Mouse (Mus musculus): ENCODE data around the gene Ube2q1. TPM values are rescaled to one million over a fixed set of nuclear protein-coding genes. Genes with fewer than 3 reads are reported as not detected.

The Ube2q1 gene
- polyA plus RNA-seq, 2 experiments = 24.0 to 47.0 TPM

DNA sequence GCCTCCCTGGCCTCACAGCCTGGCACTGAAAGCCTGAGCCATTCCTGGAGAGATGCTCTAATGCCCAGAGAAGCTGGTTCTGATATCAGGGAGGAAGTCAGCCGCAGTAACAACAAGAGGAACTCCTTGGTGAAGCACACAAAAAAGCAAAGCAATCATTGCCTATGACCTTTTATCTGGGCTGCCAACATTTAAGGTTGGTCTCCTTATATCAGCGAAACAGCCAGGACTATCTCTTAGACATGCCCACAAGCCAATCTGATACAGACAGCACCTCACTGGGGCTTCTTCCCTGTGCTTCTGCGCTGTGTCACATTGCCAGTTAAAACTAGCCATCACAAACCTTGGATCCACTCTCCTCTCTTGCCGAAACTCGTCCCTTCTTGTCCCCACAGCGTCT lies 34.9 kb upstream of the Ube2q1 start:
- no peak overlapping the region for H3K4me3 ChIP-seq (replicated peaks; ENCODE audit: low read length)
- H3K27ac ChIP-seq (replicated peaks; ENCODE audit: low read depth, low read length) = no peak overlapping the region
- H3K4me2 ChIP-seq (replicated peaks; ENCODE audit: low read depth, low read length, severe bottlenecking) = no peak overlapping the region
- ATAC-seq (ENCODE audit: low FRiP score, low read depth) = no peak
- H3K36me3 ChIP-seq (ENCODE audit: control insufficient read depth, insufficient read depth, low read length) = peaks cover 53% of the 10 kb centered on the region
- no peaks in the 10 kb centered on the region for H3K9me3 ChIP-seq (ENCODE audit: control insufficient read depth, low read length)
- 91% methylated on average over 6 of the region's 6 CpGs for WGBS
- no peaks in the 10 kb centered on the region for H3K27me3 ChIP-seq (ENCODE audit: control insufficient read depth, insufficient read depth, low read length)
- H3K4me1 ChIP-seq (ENCODE audit: control insufficient read depth, insufficient read depth, low read length) = no peaks in the 10 kb centered on the region
- H3K9ac ChIP-seq (ENCODE audit: low read depth, low read length, severe bottlenecking) = no peak overlapping the region
- no peak for TF ChIP-seq POLR2A (IDR thresholded peaks at IDR 0.05; ENCODE audit: borderline replicate concordance, extremely low read depth, insufficient read depth, insufficient read length)
- no peak for DNase-seq (ENCODE audit: low spot score)

DNA sequence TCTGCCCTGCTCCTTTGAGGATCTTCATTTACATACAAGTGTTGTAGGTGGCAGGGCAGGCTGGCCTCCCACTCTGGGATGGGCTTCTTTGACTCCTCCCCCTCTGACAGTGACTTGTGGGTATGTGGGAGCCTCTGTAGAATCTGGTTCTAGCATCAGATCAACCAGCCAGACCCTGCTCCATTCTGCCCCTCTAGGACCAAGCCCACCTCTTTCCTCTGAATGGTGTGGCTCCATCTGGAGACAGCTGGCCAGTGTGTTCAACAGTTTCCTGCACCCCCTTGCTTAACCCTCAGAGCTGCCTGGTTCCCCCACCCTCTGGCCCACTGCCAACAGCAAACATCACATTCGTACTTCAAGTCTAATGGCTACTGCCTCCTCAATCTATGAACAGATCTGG lies 21.1 kb upstream of the Ube2q1 start:
- TF ChIP-seq POLR2A (IDR thresholded peaks at IDR 0.05; ENCODE audit: borderline replicate concordance, extremely low read depth, insufficient read depth, insufficient read length) = no peak
- Histone ChIP-seq H3K4me3 (replicated peaks; ENCODE audit: low read length) (no peak overlapping the region), H3K36me3 (ENCODE audit: control insufficient read depth, insufficient read depth, low read length) (peaks cover 39% of the 10 kb centered on the region), H3K9me3 (ENCODE audit: control insufficient read depth, low read length) (no peaks in the 10 kb centered on the region), H3K9ac (ENCODE audit: low read depth, low read length, severe bottlenecking) (no peak overlapping the region), H3K27me3 (ENCODE audit: control insufficient read depth, insufficient read depth, low read length) (no peaks in the 10 kb centered on the region), H3K4me2 (replicated peaks; ENCODE audit: low read depth, low read length, severe bottlenecking) (no peak overlapping the region), H3K27ac (replicated peaks; ENCODE audit: low read depth, low read length) (no peak overlapping the region), H3K4me1 (ENCODE audit: control insufficient read depth, insufficient read depth, low read length) (no peaks in the 10 kb centered on the region)
- 44% methylated on average over 1 of the region's 1 CpGs for WGBS
- no peak for DNase-seq (ENCODE audit: low spot score)
- no peak for ATAC-seq (ENCODE audit: low FRiP score, low read depth)

DNA sequence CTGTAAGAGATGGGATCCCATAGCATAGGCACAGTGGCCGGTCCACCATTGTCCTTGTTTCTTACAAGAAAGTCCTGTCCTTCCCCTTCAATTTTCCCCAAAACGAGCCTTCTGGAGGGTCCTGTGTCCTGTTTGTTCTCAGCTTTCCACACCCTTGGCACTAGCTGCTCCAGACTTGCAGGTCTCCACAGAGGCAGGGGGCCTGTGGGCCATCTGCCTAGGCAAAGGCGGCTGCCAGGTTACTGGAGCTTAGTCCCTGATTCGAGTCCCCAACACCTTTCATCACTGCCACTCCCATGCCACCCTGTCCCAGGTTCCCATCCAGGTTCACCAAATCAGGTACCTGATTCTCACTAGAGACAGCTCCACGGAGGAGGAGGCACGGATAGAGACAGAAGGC lies 18.1 kb upstream of the Ube2q1 start:
- H3K9ac ChIP-seq (ENCODE audit: low read depth, low read length, severe bottlenecking) = no peak overlapping the region
- TF ChIP-seq POLR2A (IDR thresholded peaks at IDR 0.05; ENCODE audit: borderline replicate concordance, extremely low read depth, insufficient read depth, insufficient read length) = no peak
- no peak overlapping the region for H3K4me3 ChIP-seq (replicated peaks; ENCODE audit: low read length)
- no peaks in the 10 kb centered on the region for H3K4me1 ChIP-seq (ENCODE audit: control insufficient read depth, insufficient read depth, low read length)
- ATAC-seq (ENCODE audit: low FRiP score, low read depth) = no peak
- H3K9me3 ChIP-seq (ENCODE audit: control insufficient read depth, low read length) = no peaks in the 10 kb centered on the region
- H3K4me2 ChIP-seq (replicated peaks; ENCODE audit: low read depth, low read length, severe bottlenecking) = no peak overlapping the region
- H3K36me3 ChIP-seq (ENCODE audit: control insufficient read depth, insufficient read depth, low read length) = peaks cover 16% of the 10 kb centered on the region
- H3K27me3 ChIP-seq (ENCODE audit: control insufficient read depth, insufficient read depth, low read length) = no peaks in the 10 kb centered on the region
- H3K27ac ChIP-seq (replicated peaks; ENCODE audit: low read depth, low read length) = no peak overlapping the region
- WGBS = 69% methylated on average over 6 of the region's 6 CpGs
- no peak for DNase-seq (ENCODE audit: low spot score)

DNA sequence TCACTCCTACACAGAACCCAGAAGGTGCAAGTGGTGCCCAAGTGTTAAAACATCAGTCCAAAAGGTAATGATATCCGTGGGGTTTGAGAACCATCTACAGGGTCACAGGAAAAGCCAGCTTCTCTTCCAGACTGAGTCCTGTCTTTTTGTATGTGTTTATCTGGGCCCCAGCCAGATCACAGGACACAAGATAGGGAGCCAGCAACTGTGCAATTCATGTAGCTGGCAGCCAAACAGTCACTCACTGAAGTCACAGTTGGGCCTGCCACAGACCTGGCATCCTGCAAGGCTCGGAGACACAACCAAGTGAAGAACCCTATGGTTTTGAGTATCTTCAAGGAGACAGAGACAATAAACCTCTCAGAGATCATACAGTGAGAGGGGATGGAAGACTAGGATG lies 15.6 kb upstream of the Ube2q1 start:
- Histone ChIP-seq H3K36me3 (ENCODE audit: control insufficient read depth, insufficient read depth, low read length) (no peaks in the 10 kb centered on the region), H3K27me3 (ENCODE audit: control insufficient read depth, insufficient read depth, low read length) (no peaks in the 10 kb centered on the region), H3K27ac (replicated peaks; ENCODE audit: low read depth, low read length) (no peak overlapping the region), H3K4me3 (replicated peaks; ENCODE audit: low read length) (no peak overlapping the region), H3K4me2 (replicated peaks; ENCODE audit: low read depth, low read length, severe bottlenecking) (no peak overlapping the region), H3K9me3 (ENCODE audit: control insufficient read depth, low read length) (no peaks in the 10 kb centered on the region), H3K9ac (ENCODE audit: low read depth, low read length, severe bottlenecking) (no peak overlapping the region), H3K4me1 (ENCODE audit: control insufficient read depth, insufficient read depth, low read length) (no peaks in the 10 kb centered on the region)
- WGBS = 80% methylated on average over 2 of the region's 2 CpGs
- ATAC-seq (ENCODE audit: low FRiP score, low read depth) = no peak
- TF ChIP-seq POLR2A (IDR thresholded peaks at IDR 0.05; ENCODE audit: borderline replicate concordance, extremely low read depth, insufficient read depth, insufficient read length) = no peak
- no peak for DNase-seq (ENCODE audit: low spot score)

DNA sequence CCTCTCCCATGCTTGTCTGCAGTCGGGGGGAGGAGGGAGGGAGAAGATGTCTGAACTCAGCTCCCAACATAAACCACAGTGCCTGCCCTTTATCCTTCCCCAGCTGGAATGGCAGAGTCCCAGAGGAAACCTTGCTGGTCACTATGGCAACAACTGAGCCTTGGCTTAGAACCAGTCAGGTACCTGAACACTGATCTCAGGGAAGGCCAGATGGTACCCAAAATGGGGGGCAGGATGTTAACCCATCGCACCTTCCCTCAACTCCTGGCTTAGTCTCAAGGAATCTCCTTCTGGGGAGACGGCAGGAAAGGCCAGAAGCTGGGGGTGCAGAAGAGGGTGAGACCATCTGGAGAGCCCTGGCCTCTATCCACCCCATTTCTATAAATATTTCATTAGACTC lies 13.6 kb upstream of the Ube2q1 start:
- Histone ChIP-seq H3K27ac (replicated peaks; ENCODE audit: low read depth, low read length) (no peak overlapping the region), H3K36me3 (ENCODE audit: control insufficient read depth, insufficient read depth, low read length) (no peaks in the 10 kb centered on the region), H3K9ac (ENCODE audit: low read depth, low read length, severe bottlenecking) (no peak overlapping the region), H3K9me3 (ENCODE audit: control insufficient read depth, low read length) (no peaks in the 10 kb centered on the region), H3K27me3 (ENCODE audit: control insufficient read depth, insufficient read depth, low read length) (no peaks in the 10 kb centered on the region), H3K4me2 (replicated peaks; ENCODE audit: low read depth, low read length, severe bottlenecking) (no peak overlapping the region), H3K4me3 (replicated peaks; ENCODE audit: low read length) (no peak overlapping the region), H3K4me1 (ENCODE audit: control insufficient read depth, insufficient read depth, low read length) (peaks cover 4% of the 10 kb centered on the region; the same call in 1 of the 2 replicates)
- no peak for TF ChIP-seq POLR2A (IDR thresholded peaks at IDR 0.05; ENCODE audit: borderline replicate concordance, extremely low read depth, insufficient read depth, insufficient read length)
- ATAC-seq (ENCODE audit: low FRiP score, low read depth) = no peak
- WGBS = 63% methylated on average over 3 of the region's 3 CpGs
- DNase-seq (ENCODE audit: low spot score) = no peak

Data from limb, embryonic 14.5 days (tissue).